Mouse (Mus musculus) bone marrow macrophage, adult 2 months (primary cell): ENCODE data around the gene 4933406M09Rik.

Experiments used
- CTCF ChIP-seq: IDR thresholded peaks from 2 replicates; pipeline ENCODE4 v1.5.1; 2012; ENCODE audit warnings: low read depth, mild to moderate bottlenecking, low read length, moderate library complexity
- POLR2A ChIP-seq: IDR thresholded peaks from 2 replicates; pipeline ENCODE4 v1.6.1; 2012; ENCODE audit warnings: mild to moderate bottlenecking, low read depth, low read length, borderline replicate concordance

GRCm38 (mm10) chr1:134357461-134357860, 28.3 kb upstream of the 4933406M09Rik start:
- TF ChIP-seq CTCF (no peak), POLR2A (no peak)
